Mouse (Mus musculus): Measurements from ENCODE around the gene Zfhx2. TPM values are rescaled to one million over a fixed set of nuclear protein-coding genes. Genes with fewer than 3 reads are reported as not detected.

Gene Zfhx2
- polyA plus RNA-seq (2014; fragmentation: Illumina TruSeq; extraction: RNeasy Lipid Tissue Mini Kit (QIAGEN cat#74804); ENCODE audit: low replicate concordance) = 0.41 TPM

GRCm38 (mm10) chr14:55092011-55092577 lies at the start of gene Zfhx2:
Zfhx2 (minus strand) TSS chr14:55092324.

GRCm38 (mm10) chr14:55116425-55117200 lies 24.5 kb upstream of the Zfhx2 start, which contains the start of gene Jph4:
Jph4 (minus strand) TSS chr14:55116935.

GRCm38 (mm10) chr14:55105836-55106809 lies 14.0 kb upstream of the Zfhx2 start, which contains the start of gene Ap1g2:
Ap1g2 (minus strand) TSS chr14:55106593.

GRCm38 (mm10) chr14:55094704-55095231 lies 2.6 kb upstream of the Zfhx2 start, which contains the start of gene Thtpa:
Thtpa (plus strand) TSS chr14:55094784.

GRCm38 (mm10) chr14:55014991-55015766 lies 76.9 kb downstream of the Zfhx2 start, which contains the start of gene Ngdn:
Ngdn (plus strand) TSS chr14:55015454.

Other genes starting within 250 kb of the Zfhx2 start
- gene Homez, start 221.4 kb downstream of the Zfhx2 start, polyA plus RNA-seq (2014; fragmentation: Illumina TruSeq; extraction: RNeasy Lipid Tissue Mini Kit (QIAGEN cat#74804); ENCODE audit: low replicate concordance) = 3.3 TPM
- 3.3 TPM for gene Ppp1r3e, start 214.8 kb downstream of the Zfhx2 start, polyA plus RNA-seq (2014; fragmentation: Illumina TruSeq; extraction: RNeasy Lipid Tissue Mini Kit (QIAGEN cat#74804); ENCODE audit: low replicate concordance)
- gene Bcl2l2, start 208.9 kb downstream of the Zfhx2 start, polyA plus RNA-seq (2014; fragmentation: Illumina TruSeq; extraction: RNeasy Lipid Tissue Mini Kit (QIAGEN cat#74804); ENCODE audit: low replicate concordance) = 12.5 TPM
- gene Gm20521, start 208.9 kb downstream of the Zfhx2 start, polyA plus RNA-seq (2014; fragmentation: Illumina TruSeq; extraction: RNeasy Lipid Tissue Mini Kit (QIAGEN cat#74804); ENCODE audit: low replicate concordance) = not detected
- gene Pabpn1, start 199.8 kb downstream of the Zfhx2 start, polyA plus RNA-seq (2014; fragmentation: Illumina TruSeq; extraction: RNeasy Lipid Tissue Mini Kit (QIAGEN cat#74804); ENCODE audit: low replicate concordance) = 46.7 TPM
- 0.22 TPM for gene Slc22a17, start 179.2 kb downstream of the Zfhx2 start, polyA plus RNA-seq (2014; fragmentation: Illumina TruSeq; extraction: RNeasy Lipid Tissue Mini Kit (QIAGEN cat#74804); ENCODE audit: low replicate concordance)
- not detected for gene Efs, start 166.2 kb downstream of the Zfhx2 start, polyA plus RNA-seq (2014; fragmentation: Illumina TruSeq; extraction: RNeasy Lipid Tissue Mini Kit (QIAGEN cat#74804); ENCODE audit: low replicate concordance)
- not detected for gene Il25, start 159.6 kb downstream of the Zfhx2 start, polyA plus RNA-seq (2014; fragmentation: Illumina TruSeq; extraction: RNeasy Lipid Tissue Mini Kit (QIAGEN cat#74804); ENCODE audit: low replicate concordance)
- gene Cmtm5, start 156.1 kb downstream of the Zfhx2 start, polyA plus RNA-seq (2014; fragmentation: Illumina TruSeq; extraction: RNeasy Lipid Tissue Mini Kit (QIAGEN cat#74804); ENCODE audit: low replicate concordance) = not detected
- gene Myh6, start 125.4 kb downstream of the Zfhx2 start, polyA plus RNA-seq (2014; fragmentation: Illumina TruSeq; extraction: RNeasy Lipid Tissue Mini Kit (QIAGEN cat#74804); ENCODE audit: low replicate concordance) = not detected
- gene Gm17428, start 115.4 kb downstream of the Zfhx2 start, polyA plus RNA-seq (2014; fragmentation: Illumina TruSeq; extraction: RNeasy Lipid Tissue Mini Kit (QIAGEN cat#74804); ENCODE audit: low replicate concordance) = not detected
- gene Myh7, start 97.7 kb downstream of the Zfhx2 start, polyA plus RNA-seq (2014; fragmentation: Illumina TruSeq; extraction: RNeasy Lipid Tissue Mini Kit (QIAGEN cat#74804); ENCODE audit: low replicate concordance) = not detected
- 1.9 TPM for gene Ngdn, start 76.9 kb downstream of the Zfhx2 start, polyA plus RNA-seq (2014; fragmentation: Illumina TruSeq; extraction: RNeasy Lipid Tissue Mini Kit (QIAGEN cat#74804); ENCODE audit: low replicate concordance)
- 3.2 TPM for gene Thtpa, start 2.5 kb upstream of the Zfhx2 start, polyA plus RNA-seq (2014; fragmentation: Illumina TruSeq; extraction: RNeasy Lipid Tissue Mini Kit (QIAGEN cat#74804); ENCODE audit: low replicate concordance)
- gene Ap1g2, start 14.3 kb upstream of the Zfhx2 start, polyA plus RNA-seq (2014; fragmentation: Illumina TruSeq; extraction: RNeasy Lipid Tissue Mini Kit (QIAGEN cat#74804); ENCODE audit: low replicate concordance) = 15.8 TPM
- 0.37 TPM for gene Jph4, start 24.6 kb upstream of the Zfhx2 start, polyA plus RNA-seq (2014; fragmentation: Illumina TruSeq; extraction: RNeasy Lipid Tissue Mini Kit (QIAGEN cat#74804); ENCODE audit: low replicate concordance)
- not detected for gene Dhrs2, start 129.7 kb upstream of the Zfhx2 start, polyA plus RNA-seq (2014; fragmentation: Illumina TruSeq; extraction: RNeasy Lipid Tissue Mini Kit (QIAGEN cat#74804); ENCODE audit: low replicate concordance)